Mouse (Mus musculus): ENCODE measurements around the gene Oxnad1. TPM values are rescaled to one million over a fixed set of nuclear protein-coding genes. Genes with fewer than 3 reads are reported as not detected.
A peak's percentile ranks its signal among the peaks of the same experiment; 100 is the strongest.
"Not testable (repeated sequence)": the region's sequence is repeated elsewhere in the genome, so short reads cannot be mapped to it uniquely, and the experiment has no call there.

The Oxnad1 gene
- polyA plus RNA-seq, 1 experiment from 2014 or later: 13.7 TPM

GRCm38 (mm10) chr14:32061398-32061797 is 23.8 kb upstream of the Oxnad1 start:
- Histone ChIP-seq H3K4me2 (no peak overlapping the region), H3K9me3 (replicated peaks) (no peaks in the 10 kb centered on the region), H3K9ac (no peak overlapping the region), H3K4me1 (replicated peaks) (no peaks in the 10 kb centered on the region), H3K4me3 (replicated peaks) (no peak overlapping the region), H3K27ac (replicated peaks) (no peak overlapping the region), H3K36me3 (replicated peaks) (no peaks in the 10 kb centered on the region), H3K27me3 (no peaks in the 10 kb centered on the region)
- no peak for ATAC-seq (ENCODE audit: insufficient read depth)
- 68% methylated on average over 4 of the region's 4 CpGs for WGBS (ENCODE audit: insufficient replicate concordance)

- H3K4me2 ChIP-seq: no peak overlapping the region
Observed at GRCm38 (mm10) chr14:32072807-32073206, 12.4 kb upstream of the Oxnad1 start.

GRCm38 (mm10) chr14:32073211-32073685 is 11.9 kb upstream of the Oxnad1 start:
- no peak overlapping the region for H3K4me3 ChIP-seq (replicated peaks)
- no peaks in the 10 kb centered on the region for H3K9me3 ChIP-seq (replicated peaks)
- 17% methylated on average over 8 of the region's 8 CpGs for WGBS (ENCODE audit: insufficient replicate concordance)
- no peaks in the 10 kb centered on the region for H3K36me3 ChIP-seq (replicated peaks)
- no peaks in the 10 kb centered on the region for H3K27me3 ChIP-seq
- ATAC-seq (ENCODE audit: insufficient read depth): no peak
- peaks cover 11% of the 10 kb centered on the region; the same call in 1 of the 2 replicates for H3K4me1 ChIP-seq (replicated peaks)
- no peak overlapping the region for H3K9ac ChIP-seq
- no peak overlapping the region for H3K27ac ChIP-seq (replicated peaks)
- H3K4me2 ChIP-seq: no peak overlapping the region

More at GRCm38 (mm10) chr14:32072807-32073206, 12.4 kb upstream of the Oxnad1 start:
- H3K9me3 ChIP-seq (replicated peaks): no peaks in the 10 kb centered on the region
- H3K9ac ChIP-seq: no peak overlapping the region
- no peak overlapping the region for H3K4me3 ChIP-seq (replicated peaks)
- no peaks in the 10 kb centered on the region for H3K27me3 ChIP-seq
- peaks cover 11% of the 10 kb centered on the region; the same call in 1 of the 2 replicates for H3K4me1 ChIP-seq (replicated peaks)
- no peak overlapping the region for H3K27ac ChIP-seq (replicated peaks)
- ATAC-seq (ENCODE audit: insufficient read depth): no peak
- H3K36me3 ChIP-seq (replicated peaks): no peaks in the 10 kb centered on the region

GRCm38 (mm10) chr14:32073901-32074300 is 11.3 kb upstream of the Oxnad1 start:
- Histone ChIP-seq H3K4me2 (no peak overlapping the region), H3K27me3 (no peaks in the 10 kb centered on the region), H3K9me3 (replicated peaks) (no peaks in the 10 kb centered on the region), H3K27ac (replicated peaks) (no peak overlapping the region), H3K4me3 (replicated peaks) (no peak overlapping the region), H3K36me3 (replicated peaks) (no peaks in the 10 kb centered on the region), H3K4me1 (replicated peaks) (peaks cover 11% of the 10 kb centered on the region; the same call in 1 of the 2 replicates), H3K9ac (no peak overlapping the region)
- WGBS (ENCODE audit: insufficient replicate concordance): 65% methylated on average over 7 of the region's 7 CpGs
- no peak for ATAC-seq (ENCODE audit: insufficient read depth)

- ATAC-seq (ENCODE audit: insufficient read depth): peak; percentile 37; the same call in 1 of the 2 replicates
- WGBS (ENCODE audit: insufficient replicate concordance): 42% methylated on average over 8 of the region's 8 CpGs
- H3K4me2 ChIP-seq: no peak overlapping the region
- H3K9me3 ChIP-seq (replicated peaks): no peaks in the 10 kb centered on the region
- H3K4me3 ChIP-seq (replicated peaks): no peak overlapping the region
- H3K27ac ChIP-seq (replicated peaks): no peak overlapping the region
- H3K36me3 ChIP-seq (replicated peaks): peaks cover 11% of the 10 kb centered on the region
- H3K9ac ChIP-seq: no peak overlapping the region
- peaks cover 11% of the 10 kb centered on the region; the same call in 1 of the 2 replicates for H3K4me1 ChIP-seq (replicated peaks)
- no peaks in the 10 kb centered on the region for H3K27me3 ChIP-seq
Observed at GRCm38 (mm10) chr14:32076896-32077575, 8.1 kb upstream of the Oxnad1 start.

GRCm38 (mm10) chr14:32081026-32081425 is 4.1 kb upstream of the Oxnad1 start:
- no peak overlapping the region for H3K27ac ChIP-seq (replicated peaks)
- no peaks in the 10 kb centered on the region for H3K27me3 ChIP-seq
- WGBS (ENCODE audit: insufficient replicate concordance): 79% methylated on average over 10 of the region's 10 CpGs
- H3K9me3 ChIP-seq (replicated peaks): no peaks in the 10 kb centered on the region
- no peak overlapping the region for H3K4me2 ChIP-seq
- H3K4me3 ChIP-seq (replicated peaks): no peak overlapping the region
- H3K36me3 ChIP-seq (replicated peaks): peaks cover 22% of the 10 kb centered on the region
- peaks cover 21% of the 10 kb centered on the region for H3K4me1 ChIP-seq (replicated peaks)
- H3K9ac ChIP-seq: no peak overlapping the region
- ATAC-seq (ENCODE audit: insufficient read depth): no peak

GRCm38 (mm10) chr14:32082891-32083290 is 2.3 kb upstream of the Oxnad1 start:
- Histone ChIP-seq H3K9me3 (replicated peaks) (no peaks in the 10 kb centered on the region), H3K4me1 (replicated peaks) (peaks cover 24% of the 10 kb centered on the region), H3K36me3 (replicated peaks) (peaks cover 22% of the 10 kb centered on the region), H3K27ac (replicated peaks) (no peak overlapping the region), H3K9ac (no peak overlapping the region), H3K27me3 (no peaks in the 10 kb centered on the region), H3K4me3 (replicated peaks) (no peak overlapping the region), H3K4me2 (no peak overlapping the region)
- WGBS (ENCODE audit: insufficient replicate concordance): 86% methylated on average over 6 of the region's 6 CpGs
- no peak for ATAC-seq (ENCODE audit: insufficient read depth)

GRCm38 (mm10) chr14:32083466-32083865 is 1.7 kb upstream of the Oxnad1 start:
- no peak overlapping the region for H3K4me2 ChIP-seq
- H3K36me3 ChIP-seq (replicated peaks): peaks cover 22% of the 10 kb centered on the region
- H3K9ac ChIP-seq: no peak overlapping the region
- no peak overlapping the region for H3K27ac ChIP-seq (replicated peaks)
- H3K27me3 ChIP-seq: no peaks in the 10 kb centered on the region
- WGBS (ENCODE audit: insufficient replicate concordance): 83% methylated on average over 2 of the region's 2 CpGs
- no peak overlapping the region for H3K4me3 ChIP-seq (replicated peaks)
- H3K9me3 ChIP-seq (replicated peaks): no peaks in the 10 kb centered on the region
- ATAC-seq (ENCODE audit: insufficient read depth): no peak
- peaks cover 24% of the 10 kb centered on the region for H3K4me1 ChIP-seq (replicated peaks)

- peaks cover 18% of the 10 kb centered on the region for H3K36me3 ChIP-seq (replicated peaks)
- 0% methylated on average over 43 of the region's 43 CpGs for WGBS (ENCODE audit: insufficient replicate concordance)
Observed at GRCm38 (mm10) chr14:32085486-32086201, 470 bp downstream of the Oxnad1 start, which contains the start of gene Dph3. Gene Dph3, minus strand, starts transcription at chr14:32085729.

GRCm38 (mm10) chr14:32086226-32086625 is 1.1 kb downstream of the Oxnad1 start:
- no peak for ATAC-seq (ENCODE audit: insufficient read depth)
- Histone ChIP-seq H3K36me3 (replicated peaks) (peaks cover 18% of the 10 kb centered on the region), H3K4me2 (peak overlapping the region; percentile 78), H3K9ac (peak overlapping the region; percentile 72), H3K9me3 (replicated peaks) (no peaks in the 10 kb centered on the region), H3K27me3 (no peaks in the 10 kb centered on the region), H3K4me3 (replicated peaks) (peak overlapping the region; percentile 78), H3K27ac (replicated peaks) (peak overlapping the region; percentile 94), H3K4me1 (replicated peaks) (peaks cover 24% of the 10 kb centered on the region)
- 8% methylated on average over 8 of the region's 8 CpGs for WGBS (ENCODE audit: insufficient replicate concordance)

More at GRCm38 (mm10) chr14:32085486-32086201, 470 bp downstream of the Oxnad1 start, which contains the start of gene Dph3:
- Histone ChIP-seq H3K27ac (replicated peaks) (peak within 1 kb of the TSS; percentile 94), H3K4me2 (peak within 1 kb of the TSS; percentile 78), H3K4me3 (replicated peaks) (peak within 1 kb of the TSS; percentile 78), H3K4me1 (replicated peaks) (peaks cover 24% of the 10 kb centered on the region), H3K9ac (peak within 1 kb of the TSS; percentile 72), H3K9me3 (replicated peaks) (no peaks in the 10 kb centered on the region), H3K27me3 (no peaks in the 10 kb centered on the region)
- peak; percentile 97 for ATAC-seq (ENCODE audit: insufficient read depth)

GRCm38 (mm10) chr14:32087584-32088248 is 2.5 kb downstream of the Oxnad1 start:
- H3K27ac ChIP-seq (replicated peaks); ATAC-seq (ENCODE audit: insufficient read depth); H3K27me3 ChIP-seq; H3K9me3 ChIP-seq (replicated peaks): not testable (repeated sequence)
- H3K4me3 ChIP-seq (replicated peaks): peak overlapping the region; percentile 78; the same call in 1 of the 2 replicates
- H3K36me3 ChIP-seq (replicated peaks): peaks cover 18% of the 10 kb centered on the region
- H3K9ac ChIP-seq: 0 out of 2 replicates have a peak overlapping the region, but pooled peaks have one; percentile 13
- 88% methylated on average over 7 of the region's 7 CpGs for WGBS (ENCODE audit: insufficient replicate concordance)
- peaks cover 32% of the 10 kb centered on the region for H3K4me1 ChIP-seq (replicated peaks)
- H3K4me2 ChIP-seq: peak overlapping the region; percentile 78
